Mouse (Mus musculus): Measurements from ENCODE around the gene Sgtb. TPM values are rescaled to one million over a fixed set of nuclear protein-coding genes. Genes with fewer than 3 reads are reported as not detected.

Sgtb gene
- total RNA-seq, 4 experiments from 2014 or later, result 0.60 to 0.84 (median 0.71) TPM

DNA sequence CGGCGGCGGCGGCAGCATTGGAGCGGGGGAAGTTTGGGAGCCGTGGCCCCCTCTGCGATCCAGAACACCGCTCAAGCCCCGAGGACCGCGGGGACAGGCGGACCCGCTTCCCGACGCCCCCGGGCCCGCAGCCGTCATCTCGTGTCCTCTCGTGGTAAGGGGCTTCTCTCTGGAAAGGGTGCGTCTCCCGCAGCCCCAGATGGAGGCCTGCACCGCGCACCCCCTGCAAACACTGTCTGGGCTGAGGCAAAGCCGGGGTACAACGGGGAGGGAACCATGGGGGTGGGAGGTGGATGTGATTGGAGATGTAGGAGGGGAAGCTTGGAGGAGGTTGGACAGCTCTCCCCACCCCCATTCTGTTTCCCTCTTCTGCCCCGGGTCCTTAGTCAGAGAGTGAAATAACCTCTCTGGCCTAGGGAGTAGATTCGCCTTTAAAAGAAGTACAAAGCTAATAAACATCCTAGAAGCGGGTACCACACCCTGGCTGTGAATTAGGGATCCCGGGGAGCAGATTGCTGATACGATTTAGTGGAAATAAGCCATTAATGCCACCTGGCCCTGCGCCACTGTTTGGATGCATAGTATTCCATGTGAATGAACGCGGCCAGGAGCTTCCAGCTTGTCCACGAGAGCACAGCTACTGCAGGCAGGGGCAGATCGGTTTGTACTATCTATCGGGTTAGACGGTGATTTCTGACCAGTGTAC is 428 bp downstream of the Sgtb start:
- DNase-seq (ENCODE audit: low spot score), result peak; percentile 36

DNA sequence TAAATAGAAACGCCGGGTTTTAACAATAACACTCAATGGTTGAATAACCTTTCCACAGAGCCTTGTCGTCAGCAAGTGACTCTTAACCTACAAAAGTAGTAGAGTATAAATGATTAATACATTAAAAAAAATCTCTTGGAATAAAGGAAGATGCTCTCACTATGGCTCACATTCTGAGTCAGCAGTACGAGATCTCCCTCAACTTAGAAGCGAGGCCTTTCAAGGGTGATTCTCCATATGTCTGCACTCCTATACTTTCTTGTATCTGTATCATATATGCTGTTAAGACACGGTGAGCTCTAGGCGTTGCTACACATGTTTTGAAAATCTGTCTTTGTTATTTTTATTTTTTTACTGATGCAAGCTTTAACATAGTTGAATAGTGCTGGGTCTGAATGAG is 985 bp downstream of the Sgtb start:
- no peak for DNase-seq (ENCODE audit: low spot score)

DNA sequence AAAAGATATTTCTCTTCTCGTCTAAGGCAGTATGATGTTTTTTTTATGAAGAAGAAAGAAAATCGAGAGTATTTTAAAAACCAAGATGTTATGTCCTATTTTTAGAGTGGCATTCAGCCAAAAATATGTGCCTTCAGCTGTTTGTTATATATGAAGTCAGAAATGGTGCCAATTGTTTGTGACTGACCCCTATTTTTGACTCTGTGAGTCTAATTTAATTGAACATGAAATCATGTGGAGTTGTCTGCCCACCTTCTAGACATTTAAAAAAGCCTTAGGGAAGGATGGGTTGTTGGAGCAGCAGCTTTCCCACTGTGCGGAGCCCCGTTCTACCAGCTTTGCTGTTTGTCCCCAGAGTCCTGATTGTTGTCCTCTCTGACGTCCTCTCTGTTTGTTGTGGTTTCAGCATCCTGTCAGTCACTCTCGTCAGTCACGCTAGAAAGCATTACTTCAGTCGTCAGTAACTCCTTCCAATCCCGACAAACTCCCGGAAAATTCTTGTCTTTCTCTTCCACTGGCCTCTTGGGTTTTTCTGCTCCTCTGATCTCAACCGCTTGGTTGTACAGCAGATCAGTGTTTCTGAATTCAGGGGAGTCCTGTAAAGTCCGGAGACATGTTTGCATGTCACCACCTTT is 2.8 kb downstream of the Sgtb start:
- DNase-seq (ENCODE audit: low spot score), result no peak

DNA sequence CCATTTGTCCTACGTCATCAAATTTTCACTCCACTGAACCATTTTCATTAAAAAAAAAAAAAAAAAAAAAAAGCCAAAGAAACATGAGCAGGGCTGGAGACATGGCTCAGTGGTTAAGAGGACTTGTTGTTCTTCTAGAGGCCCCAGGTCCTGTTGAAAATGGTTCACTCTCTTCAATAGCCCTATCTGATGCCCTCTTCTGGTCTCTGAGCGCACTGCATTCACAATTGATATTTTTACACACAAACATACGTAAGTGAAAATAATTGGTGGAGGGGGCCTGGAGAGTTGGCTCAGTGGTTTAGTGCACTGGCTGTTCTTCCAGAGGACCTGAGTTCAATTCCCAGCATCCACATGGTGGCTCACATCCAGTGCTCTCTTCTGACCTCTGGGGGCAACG is 4.2 kb downstream of the Sgtb start:
- no peak for DNase-seq (ENCODE audit: low spot score)

DNA sequence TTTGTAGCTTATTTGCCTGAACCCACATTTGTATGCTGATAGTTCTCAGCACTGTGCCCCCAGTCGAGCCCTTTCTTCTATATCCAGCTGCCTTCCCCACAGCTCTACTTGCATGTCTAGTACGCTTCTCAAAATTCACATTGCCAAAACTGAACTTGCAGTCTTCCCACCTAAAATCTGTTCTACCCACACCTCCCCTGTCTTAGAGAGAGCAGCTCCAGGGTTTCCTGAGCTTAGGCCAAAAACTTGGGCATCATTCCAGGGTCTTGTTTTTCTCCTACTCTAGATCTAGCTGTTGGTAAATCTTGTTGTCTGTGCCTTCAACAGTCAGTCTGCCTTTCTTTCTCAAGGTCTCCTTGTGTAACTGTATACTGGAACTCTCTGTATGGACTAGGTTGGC is 5.3 kb downstream of the Sgtb start:
- DNase-seq (ENCODE audit: low spot score), result no peak

DNA sequence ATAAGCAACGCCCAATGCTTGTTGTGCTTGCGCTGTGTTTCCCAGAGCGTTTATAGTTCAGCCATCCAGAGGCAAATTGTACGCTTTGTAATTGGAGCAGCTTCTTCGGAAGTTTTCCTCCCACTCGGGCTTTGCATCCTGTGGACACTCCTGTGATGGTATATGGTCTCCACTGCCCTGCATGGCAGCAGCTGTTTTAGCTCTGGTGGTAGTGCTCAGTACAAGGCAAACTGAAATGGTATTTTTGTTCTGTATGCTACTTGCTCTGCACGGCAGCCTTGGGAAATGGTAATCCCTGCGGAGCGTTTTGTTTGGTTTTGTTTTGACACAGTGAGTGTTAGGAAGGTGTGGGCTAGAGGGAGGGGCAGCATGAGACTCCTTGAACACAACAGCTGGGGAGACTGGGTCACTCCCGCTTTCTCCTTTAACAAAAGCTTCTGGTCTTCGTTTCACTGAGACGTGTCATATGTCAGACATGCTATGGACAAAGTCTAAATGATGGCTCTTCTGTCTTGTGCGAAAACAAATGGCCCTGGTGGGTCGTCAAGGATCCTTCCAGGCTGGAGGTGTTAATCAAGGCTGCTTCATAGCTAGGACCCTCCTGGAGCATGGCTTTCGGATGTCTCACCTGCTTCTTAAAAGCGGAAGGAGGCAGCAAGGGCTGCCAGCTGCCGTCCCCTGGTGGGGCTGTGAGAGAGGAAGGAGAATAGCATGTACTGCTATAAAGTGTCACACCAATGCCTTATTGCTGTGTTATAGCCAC is 12.7 kb downstream of the Sgtb start:
- DNase-seq (ENCODE audit: low spot score), result no peak

DNA sequence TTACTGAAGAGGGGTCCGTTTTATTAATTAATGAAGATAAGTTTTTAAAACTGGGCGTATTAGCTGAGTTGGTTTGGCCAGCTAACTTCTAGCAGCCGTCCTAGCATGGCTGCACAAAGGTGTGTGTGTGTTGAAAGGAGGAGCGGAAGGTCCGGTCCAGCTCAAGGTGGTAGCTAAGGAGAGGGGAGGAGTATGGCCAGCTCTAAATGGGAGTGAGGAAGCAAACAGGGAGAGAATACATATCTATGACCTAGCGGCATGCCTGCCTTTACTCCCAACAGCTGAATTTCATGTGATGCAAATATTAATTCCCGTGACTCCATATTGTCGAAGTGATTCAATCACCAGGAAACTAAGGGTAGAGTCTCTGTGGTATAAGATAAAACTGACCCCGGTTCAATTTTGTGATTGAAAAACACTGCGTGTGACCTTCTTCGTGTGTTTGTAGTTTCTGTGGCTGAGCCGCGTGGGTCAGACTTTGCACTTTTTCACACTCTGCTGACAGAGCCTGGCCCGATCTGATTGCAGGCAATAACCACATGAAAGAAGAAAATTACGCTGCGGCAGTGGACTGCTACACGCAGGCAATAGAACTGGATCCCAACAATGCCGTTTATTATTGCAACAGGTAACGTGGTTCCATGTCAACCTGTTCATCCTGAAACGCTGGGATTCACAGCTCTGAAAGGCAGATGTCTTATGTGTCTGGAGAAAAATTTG is 14.3 kb downstream of the Sgtb start:
- DNase-seq (ENCODE audit: low spot score), result no peak

DNA sequence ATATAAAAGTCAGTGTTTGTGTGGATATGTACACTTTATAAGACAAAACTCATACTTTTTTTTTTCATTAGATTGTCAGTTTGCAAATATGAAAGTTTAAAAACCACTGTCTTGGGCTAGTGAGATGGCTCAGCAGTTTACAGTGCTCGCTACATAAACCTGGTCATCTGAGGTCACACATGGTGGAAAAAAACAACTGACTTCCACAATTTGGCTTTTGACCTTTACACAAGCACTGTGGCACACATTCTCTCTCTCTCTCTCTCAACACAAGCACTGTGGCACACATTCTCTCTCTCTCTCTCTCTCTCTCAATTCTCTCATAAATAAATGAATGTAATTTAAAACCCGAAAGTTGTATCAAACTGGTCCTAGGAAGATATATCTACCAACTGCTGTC is 23.0 kb downstream of the Sgtb start:
- DNase-seq (ENCODE audit: low spot score), result no peak

DNA sequence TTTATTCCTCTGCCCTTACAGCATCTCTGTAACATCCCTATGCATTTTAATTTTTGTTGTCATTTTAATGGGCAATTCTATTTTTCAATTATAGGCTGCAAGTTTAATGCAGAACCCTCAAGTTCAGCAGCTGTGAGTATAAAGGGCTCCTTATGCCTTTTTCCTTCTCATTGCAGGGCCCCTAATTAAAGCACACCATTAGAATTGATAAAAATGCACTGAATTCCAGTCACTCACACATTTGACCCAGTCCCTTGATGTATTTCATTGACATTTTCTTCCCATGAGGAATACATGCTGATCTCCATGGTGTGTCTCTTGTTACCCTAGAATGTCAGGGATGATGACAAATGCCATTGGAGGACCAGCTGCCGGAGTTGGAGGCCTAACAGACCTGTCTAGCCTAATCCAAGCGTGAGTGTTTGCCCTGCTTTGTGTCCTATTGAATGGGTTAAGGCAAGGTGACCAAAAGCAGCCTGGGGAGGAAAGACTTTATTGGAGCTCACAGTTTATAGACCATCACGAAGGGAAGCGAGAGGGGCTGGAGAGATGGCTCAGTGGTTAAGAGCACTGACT is 25.1 kb downstream of the Sgtb start:
- no peak for DNase-seq (ENCODE audit: low spot score)

DNA sequence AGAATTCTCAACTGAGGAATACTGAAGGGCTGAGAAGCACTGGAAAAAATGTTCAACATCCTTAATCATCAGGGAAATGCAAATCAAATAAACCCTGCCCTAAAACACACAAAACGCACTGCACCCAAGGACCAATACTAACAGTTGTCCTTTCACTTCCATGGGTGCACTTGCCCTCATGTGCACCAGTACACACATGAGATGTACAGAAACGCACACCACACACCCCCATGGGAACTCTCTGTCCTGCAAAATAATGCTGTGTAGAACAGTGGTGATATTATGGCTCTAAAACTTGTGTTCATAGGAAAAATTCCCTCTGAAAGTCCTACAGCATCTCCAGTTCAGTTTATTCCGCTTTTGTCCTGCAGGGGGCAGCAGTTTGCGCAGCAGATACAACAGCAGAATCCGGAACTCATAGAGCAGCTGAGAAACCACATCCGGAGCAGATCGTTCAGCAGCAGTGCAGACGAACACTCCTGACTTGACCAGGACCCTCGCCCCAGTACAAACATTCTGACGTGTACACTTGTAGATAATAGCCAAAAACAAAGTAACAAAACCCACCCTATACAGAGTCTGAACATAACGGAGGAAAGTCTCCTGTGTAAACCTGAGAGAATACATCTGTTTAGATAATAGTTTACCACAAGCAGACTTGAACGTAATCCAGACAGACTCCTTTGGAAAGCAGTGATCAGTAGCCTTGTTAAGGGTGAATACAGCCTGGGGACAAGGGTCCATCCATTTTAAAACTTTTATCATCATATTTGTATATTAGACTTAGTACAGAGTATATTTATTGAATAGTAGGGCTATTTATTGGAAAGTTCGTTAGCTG is 30.0 kb downstream of the Sgtb start:
- DNase-seq (ENCODE audit: low spot score), result peak; percentile 77

DNA sequence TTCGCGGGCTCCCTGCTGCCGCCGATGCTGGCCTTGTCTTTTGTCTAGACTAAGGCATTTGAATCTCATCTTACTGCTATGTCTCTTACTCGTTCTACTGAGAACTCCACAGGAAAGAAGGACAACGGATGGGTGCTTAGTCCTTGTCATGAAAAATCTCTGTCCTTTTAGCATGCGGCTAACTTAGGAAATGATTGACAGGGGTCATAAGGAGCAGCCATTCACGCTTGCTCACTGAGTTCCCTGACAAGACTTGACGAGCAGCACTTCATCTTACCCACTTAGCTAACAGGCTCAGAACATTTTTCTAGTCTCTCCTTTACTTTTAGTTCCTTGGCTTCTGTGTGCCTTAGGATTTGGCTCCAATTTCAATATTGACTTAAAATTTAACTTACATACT is 35.3 kb downstream of the Sgtb start:
- DNase-seq (ENCODE audit: low spot score), result no peak

DNA sequence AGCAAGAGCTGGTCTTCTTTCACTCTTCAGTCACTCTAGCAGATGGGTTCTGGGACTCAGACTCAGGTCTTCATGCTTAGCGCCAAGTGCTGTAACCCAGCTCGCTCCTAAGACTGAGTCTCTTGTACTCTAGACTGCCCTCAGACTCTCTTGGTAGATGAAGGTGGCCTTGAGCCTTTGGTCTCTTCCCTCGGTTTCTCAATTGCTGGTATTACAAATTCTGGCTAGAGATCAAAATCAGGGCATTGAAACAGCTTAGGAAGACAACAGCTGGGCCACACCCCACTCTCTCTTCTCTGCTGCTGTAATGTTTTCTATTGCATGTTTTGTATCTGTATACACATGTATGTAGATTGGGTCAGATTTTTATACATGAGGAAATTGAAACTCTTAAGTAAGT is 36.1 kb downstream of the Sgtb start:
- no peak for DNase-seq (ENCODE audit: low spot score)

DNA sequence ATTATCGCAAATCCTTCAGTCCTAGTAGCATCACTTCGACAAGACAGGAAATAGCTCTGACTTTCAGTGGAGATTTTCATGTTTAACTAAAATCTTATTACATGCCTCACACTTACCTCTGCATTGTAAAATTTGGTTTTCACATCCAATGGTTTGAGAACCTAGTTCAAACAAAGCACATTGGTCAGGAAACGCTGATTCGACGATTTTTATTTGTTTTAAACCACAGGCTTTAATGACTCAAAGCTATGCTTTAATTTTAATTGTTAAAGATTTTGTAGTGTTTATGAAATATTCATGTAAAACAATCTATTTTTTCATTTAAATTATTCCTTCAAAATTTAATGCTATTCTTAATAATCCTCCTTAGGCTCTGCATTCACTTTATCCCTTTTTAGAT is 44.6 kb downstream of the Sgtb start:
- DNase-seq (ENCODE audit: low spot score), result no peak

DNA sequence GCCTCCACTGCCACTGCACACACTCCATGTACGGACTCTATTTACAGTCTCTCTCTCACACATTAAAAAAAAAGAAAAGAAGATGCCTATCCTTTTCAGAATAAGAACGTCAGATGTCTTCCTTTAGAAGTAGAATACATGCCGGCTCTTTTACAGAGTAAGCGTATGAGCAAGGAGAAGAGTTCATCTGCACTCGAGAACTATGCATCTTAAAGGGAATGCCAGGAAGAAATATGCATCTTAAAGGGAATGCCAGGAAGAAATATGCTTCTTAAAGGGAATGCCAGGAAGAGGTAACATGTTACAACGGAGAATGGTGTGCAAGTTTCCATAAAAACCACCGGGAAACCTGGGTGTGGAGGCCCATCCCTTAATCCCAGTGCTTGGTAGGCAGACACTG is 45.6 kb downstream of the Sgtb start:
- DNase-seq (ENCODE audit: low spot score), result no peak

DNA sequence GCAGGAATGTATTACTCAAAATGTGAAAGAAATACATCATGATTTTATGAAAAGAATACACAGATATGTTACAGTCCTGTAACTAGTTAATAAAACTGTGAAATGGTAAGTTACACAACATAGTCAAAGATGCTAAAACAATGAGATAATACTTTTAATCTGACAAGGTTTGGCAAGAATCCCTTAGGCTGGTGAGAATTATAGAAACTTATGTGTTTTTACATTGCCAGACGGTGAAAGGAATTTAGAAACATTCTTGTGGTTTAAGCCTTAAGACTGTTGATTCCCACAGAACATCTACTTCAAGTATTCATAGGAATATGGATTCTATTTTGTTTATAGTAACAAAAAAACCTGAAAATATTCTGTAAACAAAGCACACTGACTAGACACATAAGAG is 46.1 kb downstream of the Sgtb start:
- no peak for DNase-seq (ENCODE audit: low spot score)

DNA sequence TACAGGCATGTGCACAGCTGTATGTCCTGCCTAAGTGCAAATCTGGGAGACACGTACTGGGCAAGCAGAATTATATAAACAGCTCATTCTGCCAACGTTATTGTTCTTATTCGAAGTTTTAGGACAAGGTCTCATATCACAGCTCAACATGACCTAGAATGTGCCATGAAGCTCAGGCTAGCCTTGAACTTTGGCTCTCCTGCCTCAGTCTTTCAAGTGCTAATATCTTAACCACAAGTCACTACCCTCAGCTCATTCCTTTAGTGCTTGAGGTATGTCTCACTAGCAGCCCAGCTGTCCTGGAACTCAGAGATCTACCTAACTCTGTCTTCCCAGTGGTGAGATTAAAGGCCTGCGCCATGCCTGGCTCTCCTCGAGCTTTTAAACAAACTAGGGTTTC is 62.2 kb downstream of the Sgtb start:
- no peak for DNase-seq (ENCODE audit: low spot score)

DNA sequence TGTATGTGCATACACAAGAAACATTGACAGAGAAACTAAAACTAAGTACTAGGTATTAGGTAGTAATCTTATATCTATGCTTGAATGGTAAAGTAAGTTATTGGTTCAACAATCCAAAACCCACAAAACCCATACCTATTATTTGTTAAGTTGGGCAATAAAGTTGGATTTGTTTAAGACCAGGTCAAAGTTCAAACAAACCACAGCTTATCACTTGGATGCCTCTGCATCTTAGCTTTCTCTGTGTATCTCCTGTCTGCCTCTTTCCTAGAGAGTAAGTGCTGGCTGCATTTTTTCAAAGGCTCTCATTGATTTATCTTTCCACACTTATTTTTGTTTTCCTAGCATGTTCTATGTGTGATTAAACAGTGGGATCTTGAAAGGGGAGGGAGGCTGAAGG is 63.0 kb downstream of the Sgtb start:
- DNase-seq (ENCODE audit: low spot score), result no peak

DNA sequence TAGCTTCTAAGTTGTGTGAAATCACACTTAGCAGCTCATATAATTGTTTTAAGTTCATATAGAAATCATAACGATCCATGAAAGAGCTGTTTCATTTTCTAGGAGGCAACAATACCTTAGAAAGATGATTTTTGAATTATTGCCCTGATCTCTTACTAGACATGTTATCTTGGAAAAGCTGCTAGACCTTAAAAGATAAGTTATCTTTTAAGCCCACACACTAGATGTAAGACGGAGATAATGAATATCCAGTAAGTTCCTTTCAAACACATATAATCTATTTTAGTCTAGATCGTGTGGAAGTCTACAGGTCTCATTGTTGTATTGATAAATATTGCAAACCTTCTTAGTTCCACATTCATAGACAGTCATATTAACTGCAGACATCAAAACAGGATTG is 67.3 kb downstream of the Sgtb start:
- no peak for DNase-seq (ENCODE audit: low spot score)

DNA sequence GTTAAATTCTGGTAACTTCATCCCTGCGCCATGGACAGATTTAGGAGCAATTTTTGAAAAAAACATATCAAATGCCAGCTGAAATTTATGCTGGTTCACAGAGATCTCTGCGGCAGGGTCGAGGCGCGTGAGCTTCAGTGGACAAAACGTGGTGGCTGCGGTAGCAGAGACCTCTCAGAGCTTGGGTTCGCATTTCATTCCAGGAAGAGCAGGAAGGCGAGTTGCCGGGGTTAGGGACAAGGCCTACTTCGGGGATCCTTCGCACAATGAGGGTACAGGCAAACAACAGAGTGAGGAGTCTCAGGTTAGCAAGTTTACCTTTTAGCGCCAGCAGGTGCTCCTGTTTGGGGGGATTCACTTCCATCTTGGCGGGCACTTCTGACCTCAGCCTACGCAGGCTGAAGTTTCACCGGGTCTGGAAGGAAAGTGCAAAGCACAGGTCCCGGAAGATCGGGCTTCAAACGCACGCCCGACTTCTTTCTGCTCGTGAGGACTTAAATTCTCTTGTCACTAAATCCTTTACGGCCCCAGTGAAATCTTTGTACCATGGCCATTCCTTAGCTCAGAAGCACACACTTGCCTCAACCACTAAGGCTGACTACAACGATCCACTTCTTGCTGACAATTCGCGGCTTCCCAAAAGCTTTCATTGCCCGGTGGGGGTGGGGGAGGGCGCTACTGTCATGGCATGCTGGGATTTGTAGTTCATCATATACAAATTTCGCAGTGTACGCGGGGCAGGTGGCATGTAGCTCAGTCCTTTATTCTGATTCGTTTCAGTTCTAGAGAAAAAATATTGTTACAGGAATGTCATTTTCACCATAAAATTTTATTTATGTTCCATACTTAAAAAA is 68.5 kb downstream of the Sgtb start, which contains the start of gene Trappc13:
Gene Trappc13, minus strand, starts transcription at position 674 of the 854 bp plus-strand sequence.
- no peak for DNase-seq (ENCODE audit: low spot score)

DNA sequence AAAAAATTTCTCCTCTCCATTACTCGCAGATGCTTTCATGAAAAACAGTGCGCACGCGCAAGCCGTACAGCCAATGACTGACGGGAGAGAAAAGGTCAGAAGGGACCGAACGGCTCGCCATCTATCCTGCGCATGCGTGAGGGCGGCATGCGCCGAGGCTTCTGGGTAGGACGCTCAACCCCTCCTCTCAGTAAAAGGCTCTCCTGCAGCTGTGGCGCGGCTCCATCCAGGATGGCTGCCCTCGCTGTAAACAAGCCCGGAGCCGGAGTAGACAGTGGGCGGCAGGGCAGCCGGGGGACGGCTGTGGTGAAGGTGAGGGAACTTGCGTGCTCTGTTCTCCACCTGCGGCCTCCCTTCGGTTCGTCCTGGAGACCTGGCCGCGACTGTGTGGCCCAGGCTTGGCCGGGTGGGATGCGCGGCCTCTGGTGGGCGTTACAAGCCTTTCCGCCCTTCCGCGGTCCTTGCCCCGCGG is 69.1 kb downstream of the Sgtb start, which contains the start of gene Trim23:
Gene Trim23, plus strand, starts transcription at position 148 of the 472 bp plus-strand sequence.
- peak; percentile 97 for DNase-seq (ENCODE audit: low spot score)
